In the genomic region with DNA sequence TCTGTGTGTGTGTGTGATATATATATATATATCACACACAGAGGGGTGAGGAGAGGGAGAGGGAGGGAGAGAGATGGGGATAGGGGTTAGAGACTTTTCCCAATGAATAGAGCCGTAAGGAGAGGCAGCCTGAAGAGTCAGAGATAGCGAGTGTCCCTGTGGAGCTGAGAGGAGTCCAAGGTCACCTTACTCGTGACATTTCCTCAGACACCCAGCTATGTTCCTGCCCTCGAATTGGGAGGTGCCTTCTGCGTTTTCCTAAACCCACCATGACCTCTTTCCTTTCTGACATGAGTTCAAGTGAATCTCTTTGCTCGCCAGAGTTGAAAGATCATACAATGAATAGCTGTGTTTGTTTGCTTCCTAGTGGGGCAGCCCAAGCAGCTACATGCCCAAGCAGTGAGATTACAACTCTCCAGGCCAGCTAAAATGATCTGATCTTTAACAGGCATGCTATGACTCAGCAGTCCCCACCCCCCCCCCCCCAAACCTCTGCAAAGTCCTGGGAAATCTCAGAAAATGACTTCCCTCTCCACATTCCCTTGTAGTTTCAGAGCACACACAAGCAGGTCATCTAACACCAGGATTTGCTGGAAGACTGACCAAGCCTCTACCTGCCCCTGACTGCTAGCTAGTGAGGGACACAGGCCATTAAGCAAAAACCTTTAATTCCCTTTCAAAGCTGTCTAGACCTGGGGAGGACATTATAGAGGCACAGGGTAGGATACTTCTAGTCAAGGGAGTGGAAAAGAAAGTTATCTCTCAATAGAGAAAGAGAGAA, we compare ENCODE assay signal across 19 mouse cellular contexts. TPM values are rescaled to one million over a fixed set of nuclear protein-coding genes. Genes with fewer than 3 reads are reported as not detected.
DNase-seq lines count a peak whose midpoint lies in the region; ATAC-seq and TF ChIP-seq lines count a peak whose summit lies in the region.
"Had no signal": no experiment of that assay in that cellular context is flagged by ENCODE, and none has a peak within 500 bp of the region (broad histone marks: within the 10 kb centered on the region; RNA-seq: fewer than 3 reads in every experiment).

No protein-coding gene starts in this region.

- peak overlapping the region; percentile 40; the same call in 1 of the 2 replicates for H3K27ac ChIP-seq in kidney, postnatal 0 days
- no peak overlapping the region for H3K27ac ChIP-seq in hindbrain, embryonic 16.5 days (ENCODE audit: low read depth, low read length)
- H3K27ac ChIP-seq: embryonic facial prominence, embryonic 15.5 days; forebrain, embryonic 13.5 days; hindbrain, embryonic 12.5 days; limb, embryonic 15.5 days; lung, embryonic 15.5 days; neural tube, embryonic 12.5 days had no signal

- WGBS in kidney, postnatal 0 days = 21% methylated on average over 6 of the region's 6 CpGs
- 44% methylated on average over 6 of the region's 6 CpGs for WGBS in hindbrain, embryonic 16.5 days

- H3K9me3 ChIP-seq in kidney, postnatal 0 days (replicated peaks; ENCODE audit: low read length) = no peaks in the 10 kb centered on the region
- peaks cover 2% of the 10 kb centered on the region; the same call in 1 of the 2 replicates for H3K9me3 ChIP-seq in hindbrain, embryonic 16.5 days (ENCODE audit: control insufficient read depth, low read length)
- H3K9me3 ChIP-seq: embryonic facial prominence, embryonic 15.5 days; hindbrain, embryonic 12.5 days; limb, embryonic 15.5 days; lung, embryonic 15.5 days; neural tube, embryonic 12.5 days had no signal

- H3K4me1 ChIP-seq in kidney, postnatal 0 days (replicated peaks; ENCODE audit: insufficient read depth, low read length) = 0 out of 2 replicates have a peak, but pooled peaks cover 5% of the 10 kb centered on the region
- H3K4me1 ChIP-seq in hindbrain, embryonic 16.5 days (ENCODE audit: control insufficient read depth, insufficient read depth, low read depth, low read length) = no peaks in the 10 kb centered on the region
- H3K4me1 ChIP-seq: embryonic facial prominence, embryonic 15.5 days; forebrain, embryonic 13.5 days; hindbrain, embryonic 12.5 days; limb, embryonic 15.5 days; lung, embryonic 15.5 days; megakaryocyte, embryonic 14.5 days; neural tube, embryonic 12.5 days had no signal

- H3K4me3 ChIP-seq in kidney, postnatal 0 days (replicated peaks; ENCODE audit: low read depth, low read length) = no peak overlapping the region
- H3K4me3 ChIP-seq in hindbrain, embryonic 16.5 days (ENCODE audit: low read length) = no peak overlapping the region
- H3K4me3 ChIP-seq: embryonic facial prominence, embryonic 15.5 days; forebrain, embryonic 13.5 days; hindbrain, embryonic 12.5 days; limb, embryonic 15.5 days; lung, embryonic 15.5 days; megakaryocyte, embryonic 14.5 days; neural tube, embryonic 12.5 days had no signal

- no peaks in the 10 kb centered on the region for H3K27me3 ChIP-seq in kidney, postnatal 0 days (ENCODE audit: insufficient read depth, low read length)
- no peaks in the 10 kb centered on the region for H3K27me3 ChIP-seq in hindbrain, embryonic 16.5 days (replicated peaks; ENCODE audit: control insufficient read depth, insufficient read depth, low read length)
- H3K27me3 ChIP-seq: embryonic facial prominence, embryonic 15.5 days; forebrain, embryonic 13.5 days; hindbrain, embryonic 12.5 days; limb, embryonic 15.5 days; lung, embryonic 15.5 days; megakaryocyte, embryonic 14.5 days; neural tube, embryonic 12.5 days had no signal

- peak; percentile 54; the same call in 1 of the 2 replicates for ATAC-seq in kidney, postnatal 0 days (replicated peaks; ENCODE audit: low FRiP score, low read depth)
- no peak for ATAC-seq in hindbrain, embryonic 16.5 days
- ATAC-seq: forebrain, embryonic 13.5 days; midbrain, embryonic 16.5 days had no signal

- H3K4me2 ChIP-seq in kidney, postnatal 0 days (ENCODE audit: low read length) = no peak overlapping the region
- H3K4me2 ChIP-seq in hindbrain, embryonic 16.5 days (ENCODE audit: low read length) = no peak overlapping the region
- H3K4me2 ChIP-seq: embryonic facial prominence, embryonic 15.5 days; forebrain, embryonic 13.5 days; hindbrain, embryonic 12.5 days; limb, embryonic 15.5 days; lung, embryonic 15.5 days; neural tube, embryonic 12.5 days had no signal

- no peak for TF ChIP-seq CTCF in kidney, postnatal 0 days (IDR thresholded peaks at IDR 0.05; ENCODE audit: low read depth)

- no peaks in the 10 kb centered on the region for H3K36me3 ChIP-seq in kidney, postnatal 0 days (ENCODE audit: insufficient read depth, low read length)
- no peaks in the 10 kb centered on the region for H3K36me3 ChIP-seq in hindbrain, embryonic 16.5 days (ENCODE audit: control insufficient read depth, insufficient read depth, low read length)
- H3K36me3 ChIP-seq: embryonic facial prominence, embryonic 15.5 days; hindbrain, embryonic 12.5 days; limb, embryonic 15.5 days; lung, embryonic 15.5 days; neural tube, embryonic 12.5 days had no signal

- no peak overlapping the region for H3K9ac ChIP-seq in kidney, postnatal 0 days (ENCODE audit: low read depth, low read length)
- H3K9ac ChIP-seq in hindbrain, embryonic 16.5 days (ENCODE audit: low read depth, low read length) = no peak overlapping the region
- H3K9ac ChIP-seq: embryonic facial prominence, embryonic 15.5 days; forebrain, embryonic 13.5 days; hindbrain, embryonic 12.5 days; limb, embryonic 15.5 days; lung, embryonic 15.5 days; neural tube, embryonic 12.5 days had no signal

- peak; percentile 4 for DNase-seq in embryo, embryonic 10 days (ENCODE audit: low spot score)
- no peak for DNase-seq in embryo, embryonic 11 days
- DNase-seq in kidney, postnatal 0 days (ENCODE audit: low spot score) = peak; percentile 70
- DNase-seq in kidney, adult 11 months = no peak
- peak; percentile 65 for DNase-seq in fibroblast of lung, adult 2 months (ENCODE audit: low read depth)
- DNase-seq in ovary, postnatal 14 days (ENCODE audit: low spot score) = no peak
- DNase-seq: B cell, adult 2 months; cerebellum, adult 11 months; kidney, postnatal 10 days; layer of hippocampus, adult 9-11 months had no signal

RNA-seq across cellular contexts. Expression of a gene that starts 31.7 kb away (rescaled TPM):
- 8.7 and 8.8 TPM in 2 replicates for polyA plus RNA-seq in kidney, postnatal 0 days (2015; fragmentation: Nextera tagmentation; extraction: Ambion mirVana)
- 0.99 and 1.3 TPM in 2 replicates for polyA plus RNA-seq in hindbrain, embryonic 16.5 days (2015; fragmentation: Nextera tagmentation; extraction: Ambion mirVana)

Comparison
In these comparisons a context has a peak if more than half of its experiments do, and no peak if none do; other contexts are left out.
1. DNase-seq: peak in embryo, embryonic 10 days (single experiment), kidney, postnatal 0 days (single experiment) and fibroblast of lung, adult 2 months (single experiment); none in embryo, embryonic 11 days (single experiment), kidney, adult 11 months (single experiment) and ovary, postnatal 14 days (single experiment).